Mouse (Mus musculus) ES-Bruce4 (cell line): ENCODE data around the gene Pard3.

Experiments used
- CTCF ChIP-seq: IDR thresholded peaks from one replicate; pipeline ENCODE4 v1.8.1; 2011; ENCODE audit warnings: low read depth, low read length
- POLR2A ChIP-seq: IDR thresholded peaks from one replicate; pipeline ENCODE4 v1.8.1; 2011; ENCODE audit warnings: low read length; ENCODE audit not compliant: insufficient read depth

- TF ChIP-seq CTCF = no peak
- TF ChIP-seq POLR2A = no peak
These were observed 220.9 kb downstream of the Pard3 start for GRCm38 (mm10) chr8:127284462-127285216.
